Mouse (Mus musculus): ENCODE data around the gene Zbtb25. TPM values are rescaled to one million over a fixed set of nuclear protein-coding genes. Genes with fewer than 3 reads are reported as not detected.

The Zbtb25 gene
- total RNA-seq, 4 experiments from 2014 or later: 6.7 to 11.3 (median 8.8) TPM

- DNase-seq (ENCODE audit: low spot score): no peak
These were observed 70.0 kb downstream of the Zbtb25 start for GRCm38 (mm10) chr12:76299361-76299906.

GRCm38 (mm10) chr12:76297830-76298229 lies 71.6 kb downstream of the Zbtb25 start:
- DNase-seq (ENCODE audit: low spot score): no peak

Other genes starting within 250 kb of the Zbtb25 start
- gene Esr2, start 192.3 kb downstream of the Zbtb25 start, total RNA-seq (2022): not detected
- gene Tex21, start 122.9 kb downstream of the Zbtb25 start, total RNA-seq (2022): not detected
- gene Mthfd1, start 114.3 kb downstream of the Zbtb25 start, total RNA-seq (2022): 10 to 100 TPM; 28.1 to 32.4 (median 29.1) TPM
- 1 to 10 TPM in 3 of 4 experiments, under 1 TPM in 1; 0.90 to 3.0 (median 1.5) TPM for gene Akap5, start 44.7 kb downstream of the Zbtb25 start, total RNA-seq (2022)
- gene Zbtb1, start 664 bp upstream of the Zbtb25 start, total RNA-seq (2022): 1 to 10 TPM; 3.4 to 4.0 (median 3.9) TPM
- 1 to 10 TPM; 4.1 to 7.7 (median 5.8) TPM for gene Hspa2, start 34.6 kb upstream of the Zbtb25 start, total RNA-seq (2022)
- under 1 TPM in 2 of 4 experiments, not detected in 2; 0.41 to 0.69 TPM for gene Ppp1r36, start 47.9 kb upstream of the Zbtb25 start, total RNA-seq (2022)
- gene Plekhg3, start 161.3 kb upstream of the Zbtb25 start, total RNA-seq (2022): 10 to 100 TPM; 11.4 to 14.3 (median 13.2) TPM